Mouse (Mus musculus) c-Kit-negative CD71-positive TER-119-positive erythroid progenitor cells, embryonic 14.5 days (primary cell): ENCODE measurements around the gene Ppp1r13l.

Experiments used
- DNase-seq: peaks from one replicate; pipeline ENCODE4 v3.0.0-alpha.2; 2013; ENCODE audit warnings: low read depth, low spot score

Gene Ppp1r13l

DNA sequence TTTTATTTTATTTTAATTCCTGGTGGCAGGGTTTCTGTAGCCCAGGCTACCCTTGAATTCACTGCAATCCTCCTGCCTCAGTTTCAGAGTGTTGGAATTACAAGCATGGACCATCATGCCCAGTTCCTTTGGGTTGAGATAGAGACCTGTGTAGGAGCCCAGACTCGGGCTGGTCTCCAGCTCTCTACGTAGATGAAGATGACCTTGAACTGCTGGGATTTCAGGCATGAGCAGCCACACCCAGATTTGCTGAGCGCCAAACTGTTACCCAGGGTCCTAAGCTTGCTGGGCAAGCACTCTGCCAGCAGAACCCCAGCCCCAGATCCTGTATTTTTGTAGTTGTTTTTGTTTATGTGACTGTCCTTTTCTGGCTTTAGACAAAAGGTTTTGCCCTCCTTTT lies 54.0 kb downstream of the Ppp1r13l start:
- no peak for DNase-seq

DNA sequence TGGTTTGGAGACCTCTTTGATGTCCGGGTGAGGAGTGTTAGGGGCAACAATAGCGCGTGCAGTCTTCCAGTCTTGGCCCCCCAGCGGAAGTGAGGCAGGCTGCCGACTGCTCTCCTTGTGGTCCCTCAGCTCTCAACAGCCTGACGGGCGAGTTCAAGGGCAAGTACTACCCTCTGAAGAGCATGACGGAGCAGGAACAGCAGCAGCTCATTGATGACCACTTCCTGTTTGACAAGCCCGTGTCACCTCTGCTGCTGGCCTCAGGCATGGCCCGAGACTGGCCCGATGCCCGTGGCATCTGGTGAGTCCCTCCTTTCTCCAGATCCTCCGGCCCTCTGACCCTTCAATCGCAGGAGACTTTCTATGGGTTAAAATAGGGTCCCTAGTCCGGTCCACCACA lies 57.0 kb downstream of the Ppp1r13l start:
- no peak for DNase-seq

DNA sequence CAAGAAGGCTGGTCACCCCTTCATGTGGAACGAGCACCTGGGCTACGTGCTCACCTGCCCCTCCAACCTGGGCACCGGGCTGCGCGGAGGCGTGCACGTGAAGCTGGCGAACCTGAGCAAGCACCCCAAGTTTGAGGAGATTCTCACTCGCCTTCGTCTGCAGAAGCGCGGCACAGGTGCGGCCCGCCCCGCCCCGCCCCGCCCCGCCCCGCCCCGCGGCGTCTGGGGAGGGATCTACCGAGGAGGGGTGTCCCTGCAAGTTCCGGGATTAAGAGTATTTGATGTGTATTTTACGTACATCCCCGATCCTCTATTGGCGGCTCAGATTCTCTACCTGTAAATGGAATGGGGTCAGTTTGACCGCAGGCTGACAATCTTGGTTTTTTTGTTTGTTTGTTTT lies 60.6 kb downstream of the Ppp1r13l start:
- no peak for DNase-seq

DNA sequence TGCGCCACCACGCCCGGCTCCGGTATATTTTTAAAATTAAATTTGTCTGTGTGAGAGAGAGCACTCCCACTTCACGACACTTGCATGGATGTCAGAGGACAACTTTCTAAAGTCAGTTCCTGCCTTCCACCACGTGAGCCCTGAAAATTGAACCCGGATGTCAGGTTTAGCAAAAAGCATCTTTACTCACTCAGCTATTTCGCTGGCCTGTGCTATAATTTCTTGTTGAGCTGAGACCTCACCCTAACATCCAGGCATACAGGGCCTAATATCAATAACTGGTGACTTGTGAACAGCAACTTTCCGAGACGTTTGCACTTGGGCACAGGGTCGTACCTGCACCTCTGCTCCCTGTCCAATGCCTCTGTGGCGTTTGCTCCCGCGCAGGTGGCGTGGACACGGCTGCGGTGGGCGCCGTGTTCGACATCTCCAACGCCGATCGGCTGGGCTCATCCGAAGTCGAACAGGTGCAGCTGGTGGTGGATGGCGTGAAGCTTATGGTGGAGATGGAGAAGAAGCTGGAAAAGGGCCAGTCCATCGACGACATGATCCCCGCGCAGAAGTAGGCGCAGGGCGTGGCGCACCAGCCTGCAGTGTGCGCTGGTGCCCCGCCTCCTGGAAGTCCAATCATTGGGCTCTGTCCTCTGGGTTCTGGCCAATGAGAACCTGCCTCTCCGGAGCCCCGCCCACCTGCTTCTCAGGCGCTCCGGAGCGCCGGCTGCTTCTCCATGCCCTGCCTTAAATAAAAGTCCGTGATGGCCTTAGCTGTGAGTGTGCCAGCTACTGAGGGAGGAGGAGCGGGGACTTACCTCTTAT lies 61.5 kb downstream of the Ppp1r13l start:
- peak; percentile 48 for DNase-seq

DNA sequence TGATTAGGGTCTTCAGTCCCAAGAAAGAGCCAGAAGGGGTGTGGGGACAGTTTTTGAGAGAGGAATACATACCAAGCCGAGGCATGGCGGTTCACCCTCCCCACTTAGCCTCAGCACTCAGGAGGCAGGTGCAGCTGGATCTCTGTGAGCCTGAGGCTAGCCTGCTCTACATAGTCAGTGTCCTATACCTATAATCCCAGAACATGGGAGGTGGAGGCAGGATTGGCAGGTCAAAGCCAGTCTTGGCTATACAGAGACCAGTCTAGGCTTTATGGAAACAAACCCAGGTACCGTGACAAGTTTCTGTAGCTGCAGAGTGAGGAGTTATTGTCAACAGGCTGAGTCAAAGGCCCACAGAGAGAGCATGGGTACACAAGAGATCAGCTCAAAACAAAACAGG lies 63.5 kb downstream of the Ppp1r13l start:
- DNase-seq = no peak

DNA sequence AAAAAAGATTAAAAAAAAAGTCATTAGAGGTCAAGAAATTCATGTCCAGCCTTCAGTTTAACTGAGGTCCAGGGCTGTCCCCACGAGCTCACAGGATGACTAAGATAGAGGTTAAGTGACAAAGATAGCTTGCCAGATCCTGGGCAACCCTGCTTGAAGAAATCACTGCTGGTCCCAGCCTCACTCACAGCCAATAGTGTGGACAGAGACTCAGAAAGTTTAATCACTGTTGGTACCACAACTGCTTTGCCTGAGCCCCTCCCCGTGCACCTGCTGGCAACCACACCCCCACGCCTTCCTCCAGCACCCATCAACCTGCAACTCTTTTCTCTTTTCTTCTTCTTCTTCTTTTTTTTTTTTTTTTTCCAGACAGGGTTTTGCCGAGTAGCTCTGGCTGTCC lies 64.5 kb downstream of the Ppp1r13l start:
- DNase-seq = no peak

DNA sequence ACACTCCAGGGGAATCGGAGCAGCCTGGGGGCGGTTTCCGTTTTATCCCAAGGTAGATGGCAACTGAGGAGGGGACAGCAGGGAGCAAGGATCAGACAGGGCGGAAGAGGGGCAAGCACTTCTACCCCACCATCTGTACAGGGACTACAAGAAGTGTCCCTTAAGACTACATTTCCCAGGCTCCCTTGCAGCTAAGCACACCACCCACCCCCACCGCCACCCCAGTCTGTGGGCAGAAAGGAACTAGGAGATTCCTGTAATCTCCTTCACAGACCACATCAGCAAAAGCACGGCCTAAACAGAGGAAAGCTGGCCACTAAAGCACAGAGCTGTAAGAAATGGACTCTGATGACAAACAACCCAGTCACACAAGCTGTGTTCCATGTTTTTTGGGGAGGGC lies 66.8 kb downstream of the Ppp1r13l start:
- DNase-seq = no peak

DNA sequence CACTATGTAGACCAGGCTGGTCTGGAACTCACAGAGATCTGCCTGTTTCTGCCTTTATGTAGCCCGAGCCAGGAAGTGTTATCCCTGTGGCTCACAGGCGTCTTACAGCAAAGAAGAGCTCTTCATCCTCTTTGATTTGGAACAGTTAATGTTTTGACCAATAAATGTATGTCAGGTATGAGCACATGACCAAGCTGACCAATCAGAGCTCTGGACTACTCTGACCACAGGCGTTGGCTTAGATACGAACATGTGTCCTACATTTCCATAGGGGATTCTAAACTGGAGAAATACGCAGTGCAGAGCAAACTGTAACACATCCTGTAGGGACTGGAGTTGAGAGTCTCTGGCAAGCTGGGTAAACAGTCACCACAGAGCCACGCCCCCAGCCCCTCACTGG lies 67.3 kb downstream of the Ppp1r13l start:
- DNase-seq = no peak
